Mouse (Mus musculus): Measurements from ENCODE around the gene Slc28a3. TPM values are rescaled to one million over a fixed set of nuclear protein-coding genes. Genes with fewer than 3 reads are reported as not detected.

Slc28a3 gene
- polyA plus RNA-seq, 1 experiment from 2014 or later: not detected

- Histone ChIP-seq H3K27ac (ENCODE audit: low read length) (no peak overlapping the region), H3K36me3 (ENCODE audit: control insufficient read depth, insufficient read depth) (no peaks in the 10 kb centered on the region), H3K9me3 (ENCODE audit: control insufficient read depth, low read length) (no peaks in the 10 kb centered on the region), H3K4me2 (ENCODE audit: low read length) (no peak overlapping the region), H3K27me3 (replicated peaks; ENCODE audit: control insufficient read depth, insufficient read depth, low read length) (no peaks in the 10 kb centered on the region), H3K4me1 (replicated peaks; ENCODE audit: control insufficient read depth, insufficient read depth, low read length) (no peaks in the 10 kb centered on the region), H3K4me3 (replicated peaks; ENCODE audit: low read length) (no peak overlapping the region), H3K9ac (replicated peaks; ENCODE audit: low read depth, low read length) (no peak overlapping the region)
- WGBS: 93% methylated on average over 6 of the region's 6 CpGs
- ATAC-seq: no peak
Measured at GRCm38 (mm10) chr13:58537232-58537915, 73.3 kb downstream of the Slc28a3 start.

GRCm38 (mm10) chr13:58536466-58537231 is 74.0 kb downstream of the Slc28a3 start:
- Histone ChIP-seq H3K27me3 (replicated peaks; ENCODE audit: control insufficient read depth, insufficient read depth, low read length) (no peaks in the 10 kb centered on the region), H3K4me1 (replicated peaks; ENCODE audit: control insufficient read depth, insufficient read depth, low read length) (no peaks in the 10 kb centered on the region), H3K9me3 (ENCODE audit: control insufficient read depth, low read length) (no peaks in the 10 kb centered on the region), H3K9ac (replicated peaks; ENCODE audit: low read depth, low read length) (no peak overlapping the region), H3K4me2 (ENCODE audit: low read length) (no peak overlapping the region), H3K4me3 (replicated peaks; ENCODE audit: low read length) (no peak overlapping the region), H3K27ac (ENCODE audit: low read length) (no peak overlapping the region), H3K36me3 (ENCODE audit: control insufficient read depth, insufficient read depth) (no peaks in the 10 kb centered on the region)
- WGBS: 65% methylated on average over 2 of the region's 2 CpGs
- no peak for ATAC-seq

GRCm38 (mm10) chr13:58535321-58535720 is 75.4 kb downstream of the Slc28a3 start:
- H3K36me3 ChIP-seq (ENCODE audit: control insufficient read depth, insufficient read depth): no peaks in the 10 kb centered on the region
- H3K27me3 ChIP-seq (replicated peaks; ENCODE audit: control insufficient read depth, insufficient read depth, low read length): no peaks in the 10 kb centered on the region
- 70% methylated on average over 2 of the region's 2 CpGs for WGBS
- ATAC-seq: no peak
- no peaks in the 10 kb centered on the region for H3K9me3 ChIP-seq (ENCODE audit: control insufficient read depth, low read length)
- no peak overlapping the region for H3K4me3 ChIP-seq (replicated peaks; ENCODE audit: low read length)
- no peak overlapping the region for H3K9ac ChIP-seq (replicated peaks; ENCODE audit: low read depth, low read length)
- no peaks in the 10 kb centered on the region for H3K4me1 ChIP-seq (replicated peaks; ENCODE audit: control insufficient read depth, insufficient read depth, low read length)
- no peak overlapping the region for H3K27ac ChIP-seq (ENCODE audit: low read length)
- H3K4me2 ChIP-seq (ENCODE audit: low read length): no peak overlapping the region

GRCm38 (mm10) chr13:58534861-58535260 is 75.8 kb downstream of the Slc28a3 start:
- ATAC-seq: no peak
- WGBS: 82% methylated on average over 3 of the region's 3 CpGs

GRCm38 (mm10) chr13:58534216-58534841 is 76.3 kb downstream of the Slc28a3 start:
- Histone ChIP-seq H3K4me2 (ENCODE audit: low read length) (no peak overlapping the region), H3K9me3 (ENCODE audit: control insufficient read depth, low read length) (no peaks in the 10 kb centered on the region), H3K9ac (replicated peaks; ENCODE audit: low read depth, low read length) (no peak overlapping the region), H3K27ac (ENCODE audit: low read length) (no peak overlapping the region), H3K27me3 (replicated peaks; ENCODE audit: control insufficient read depth, insufficient read depth, low read length) (no peaks in the 10 kb centered on the region), H3K4me1 (replicated peaks; ENCODE audit: control insufficient read depth, insufficient read depth, low read length) (no peaks in the 10 kb centered on the region), H3K36me3 (ENCODE audit: control insufficient read depth, insufficient read depth) (no peaks in the 10 kb centered on the region), H3K4me3 (replicated peaks; ENCODE audit: low read length) (no peak overlapping the region)
- 77% methylated on average over 7 of the region's 7 CpGs for WGBS
- ATAC-seq: no peak

More at GRCm38 (mm10) chr13:58534861-58535260, 75.8 kb downstream of the Slc28a3 start:
- no peak overlapping the region for H3K4me2 ChIP-seq (ENCODE audit: low read length)
- no peaks in the 10 kb centered on the region for H3K36me3 ChIP-seq (ENCODE audit: control insufficient read depth, insufficient read depth)
- H3K4me1 ChIP-seq (replicated peaks; ENCODE audit: control insufficient read depth, insufficient read depth, low read length): no peaks in the 10 kb centered on the region
- no peak overlapping the region for H3K4me3 ChIP-seq (replicated peaks; ENCODE audit: low read length)
- H3K27ac ChIP-seq (ENCODE audit: low read length): no peak overlapping the region
- H3K9me3 ChIP-seq (ENCODE audit: control insufficient read depth, low read length): no peaks in the 10 kb centered on the region
- no peak overlapping the region for H3K9ac ChIP-seq (replicated peaks; ENCODE audit: low read depth, low read length)
- no peaks in the 10 kb centered on the region for H3K27me3 ChIP-seq (replicated peaks; ENCODE audit: control insufficient read depth, insufficient read depth, low read length)

- H3K36me3 ChIP-seq (ENCODE audit: control insufficient read depth, insufficient read depth): no peaks in the 10 kb centered on the region
- H3K4me3 ChIP-seq (replicated peaks; ENCODE audit: low read length): no peak overlapping the region
- 85% methylated on average over 3 of the region's 3 CpGs for WGBS
- no peak for ATAC-seq
- no peak overlapping the region for H3K27ac ChIP-seq (ENCODE audit: low read length)
- H3K27me3 ChIP-seq (replicated peaks; ENCODE audit: control insufficient read depth, insufficient read depth, low read length): no peaks in the 10 kb centered on the region
- H3K4me2 ChIP-seq (ENCODE audit: low read length): no peak overlapping the region
- no peak overlapping the region for H3K9ac ChIP-seq (replicated peaks; ENCODE audit: low read depth, low read length)
- H3K9me3 ChIP-seq (ENCODE audit: control insufficient read depth, low read length): no peaks in the 10 kb centered on the region
- no peaks in the 10 kb centered on the region for H3K4me1 ChIP-seq (replicated peaks; ENCODE audit: control insufficient read depth, insufficient read depth, low read length)
Measured at GRCm38 (mm10) chr13:58524581-58524980, 86.1 kb downstream of the Slc28a3 start.

- ATAC-seq: no peak
- Histone ChIP-seq H3K9me3 (ENCODE audit: control insufficient read depth, low read length) (no peaks in the 10 kb centered on the region), H3K27ac (ENCODE audit: low read length) (no peak overlapping the region), H3K36me3 (ENCODE audit: control insufficient read depth, insufficient read depth) (no peaks in the 10 kb centered on the region), H3K4me1 (replicated peaks; ENCODE audit: control insufficient read depth, insufficient read depth, low read length) (no peaks in the 10 kb centered on the region), H3K4me2 (ENCODE audit: low read length) (no peak overlapping the region), H3K4me3 (replicated peaks; ENCODE audit: low read length) (no peak overlapping the region), H3K27me3 (replicated peaks; ENCODE audit: control insufficient read depth, insufficient read depth, low read length) (no peaks in the 10 kb centered on the region), H3K9ac (replicated peaks; ENCODE audit: low read depth, low read length) (no peak overlapping the region)
- WGBS: 67% methylated on average over 7 of the region's 7 CpGs
Measured at GRCm38 (mm10) chr13:58523761-58524117, 86.9 kb downstream of the Slc28a3 start.

- Histone ChIP-seq H3K4me1 (replicated peaks; ENCODE audit: control insufficient read depth, insufficient read depth, low read length) (no peaks in the 10 kb centered on the region), H3K27me3 (replicated peaks; ENCODE audit: control insufficient read depth, insufficient read depth, low read length) (no peaks in the 10 kb centered on the region), H3K9me3 (ENCODE audit: control insufficient read depth, low read length) (no peaks in the 10 kb centered on the region), H3K27ac (ENCODE audit: low read length) (no peak overlapping the region), H3K4me2 (ENCODE audit: low read length) (no peak overlapping the region), H3K4me3 (replicated peaks; ENCODE audit: low read length) (no peak overlapping the region), H3K9ac (replicated peaks; ENCODE audit: low read depth, low read length) (no peak overlapping the region), H3K36me3 (ENCODE audit: control insufficient read depth, insufficient read depth) (no peaks in the 10 kb centered on the region)
- no peak for ATAC-seq
- 33% methylated on average over 20 of the region's 20 CpGs for WGBS
Measured at GRCm38 (mm10) chr13:58523011-58523760, 87.5 kb downstream of the Slc28a3 start.

Data from forebrain, embryonic 16.5 days (tissue).